Mouse (Mus musculus): ENCODE data around the gene Sbf2.

DNA sequence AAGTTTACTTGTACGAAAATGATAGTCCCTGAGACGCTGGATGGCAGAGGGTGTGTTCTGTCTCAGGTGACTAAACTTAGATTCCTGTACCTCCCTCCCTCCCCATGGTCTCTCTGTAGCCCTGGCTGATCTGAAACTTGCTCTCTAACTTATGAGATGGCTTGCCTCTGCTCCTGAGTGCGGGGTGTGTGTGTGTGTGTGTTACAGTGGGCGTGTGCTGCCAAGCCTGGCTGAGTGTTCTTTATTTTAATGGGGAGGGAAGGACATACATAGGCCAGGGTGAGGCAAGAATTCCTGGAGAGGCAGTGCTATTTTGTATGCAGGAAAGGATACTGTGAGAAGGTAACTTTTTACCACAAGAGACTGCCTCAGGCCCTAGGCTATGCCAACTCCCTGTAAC lies 297.3 kb downstream of the Sbf2 start:
- TF ChIP-seq CTCF (IDR thresholded peaks at IDR 0.05; ENCODE audit: extremely low read depth, insufficient read depth, insufficient read length, insufficient replicate concordance) (no peak), POLR2A (IDR thresholded peaks at IDR 0.05; ENCODE audit: low read depth, low read length) (no peak)

All from spleen, adult 2 months (tissue).